Mouse (Mus musculus) liver, embryonic 16.5 days (tissue): Measurements from ENCODE around the gene Mapk14. TPM values are rescaled to one million over a fixed set of nuclear protein-coding genes. Genes with fewer than 3 reads are reported as not detected.

Experiments
- polyA plus RNA-seq: library from polyadenylated mRNA; unstranded; fragments of >200 nt; fragmentation: Nextera tagmentation; extraction: Ambion mirVana; gene quantifications from 2 replicates; pipeline ENCODE4 v1.2.1, GENCODE M21; 2015

Gene Mapk14
- polyA plus RNA-seq, 1 experiment from 2014 or later = 25.9 TPM

Other genes starting within 250 kb of the Mapk14 start
- 18.9 and 21.5 TPM in 2 replicates for gene Fkbp5, start 173.8 kb upstream of the Mapk14 start, polyA plus RNA-seq
- gene Armc12, start 160.5 kb upstream of the Mapk14 start, polyA plus RNA-seq = not detected in 2 replicates
- not detected in 2 replicates for gene Clpsl2, start 141.9 kb upstream of the Mapk14 start, polyA plus RNA-seq
- 8.5 and 51.3 TPM in 2 replicates for gene Clps, start 130.6 kb upstream of the Mapk14 start, polyA plus RNA-seq
- 0.06 and 0.22 TPM in 2 replicates for gene Lhfpl5, start 115.7 kb upstream of the Mapk14 start, polyA plus RNA-seq
- 21.8 and 24.4 TPM in 2 replicates for gene Srpk1, start 68.6 kb upstream of the Mapk14 start, polyA plus RNA-seq
- 0.07 and 0.29 TPM in 2 replicates for gene Slc26a8, start 1.1 kb upstream of the Mapk14 start, polyA plus RNA-seq
- gene AC170998.1, start 34.8 kb downstream of the Mapk14 start, polyA plus RNA-seq = 1.5 TPM in 2 replicates
- 7.9 and 10.5 TPM in 2 replicates for gene Mapk13, start 78.0 kb downstream of the Mapk14 start, polyA plus RNA-seq
- 66.7 and 67.1 TPM in 2 replicates for gene Brpf3, start 109.8 kb downstream of the Mapk14 start, polyA plus RNA-seq
- gene Pnpla1, start 167.1 kb downstream of the Mapk14 start, polyA plus RNA-seq = 0.08 and 0.12 TPM in 2 replicates
- 0.06 TPM in 1 of 2 replicates, not detected in the other for gene 4930539E08Rik, start 224.0 kb downstream of the Mapk14 start, polyA plus RNA-seq